Mouse (Mus musculus) CH12.LX (cell line): Measurements from ENCODE around the gene Il17c.

Experiments used
- CTCF ChIP-seq, 2 experiments: IDR thresholded peaks in 1 of 2; conservative IDR thresholded peaks in 1 of 2; 2 replicates each; pipeline ENCODE4 v1.5.1; 2011 to 2012; ENCODE audit warnings: low read depth in 2 of 2, low read length in 2 of 2, improper control_type of control experiment in 1 of 2, inconsistent platforms in 1 of 2, mild to moderate bottlenecking in 1 of 2, moderate library complexity in 1 of 2
- MAFK ChIP-seq: IDR thresholded peaks from 2 replicates; pipeline ENCODE4 v1.6.1; 2011; ENCODE audit warnings: low read length, improper control_type of control experiment; ENCODE audit not compliant: insufficient replicate concordance
- POLR2A ChIP-seq: IDR thresholded peaks from 2 replicates; pipeline ENCODE4 v1.6.1; 2011; ENCODE audit warnings: low read depth, mild to moderate bottlenecking, improper control_type of control experiment, low read length
- USF1 ChIP-seq: IDR thresholded peaks from 2 replicates; pipeline ENCODE4 v1.6.1; 2014; ENCODE audit warnings: low read depth, mild to moderate bottlenecking, inconsistent platforms, low read length, improper control_type of control experiment

- TF ChIP-seq POLR2A = no peak
- no peak for TF ChIP-seq USF1
- no peak for TF ChIP-seq CTCF (conservative IDR thresholded peaks at IDR 0.05 in 1 of 2, IDR thresholded peaks at IDR 0.05 in 1 of 2; ENCODE audit: low read depth in 2 of 2, low read length in 2 of 2)
- no peak for TF ChIP-seq MAFK
Observed at GRCm38 (mm10) chr8:122415554-122415953, 6.3 kb upstream of the Il17c start.
